Mouse (Mus musculus): ENCODE data around the gene Tbc1d23.

- TF ChIP-seq POLR2A (IDR thresholded peaks at IDR 0.05; ENCODE audit: borderline replicate concordance, insufficient read depth, low read length) = no peak
- no peak for TF ChIP-seq CTCF (IDR thresholded peaks at IDR 0.05; ENCODE audit: borderline replicate concordance, insufficient read depth, low read depth, low read length)
These were observed 23.0 kb downstream of the Tbc1d23 start for GRCm38 (mm10) chr16:57208342-57208741.

All from cerebellum, adult 2 months (tissue).